Mouse (Mus musculus): ENCODE measurements around the gene Ryr2. TPM values are rescaled to one million over a fixed set of nuclear protein-coding genes. Genes with fewer than 3 reads are reported as not detected.

The Ryr2 gene
- polyA plus RNA-seq, 2 experiments, result 0.16 to 0.19 TPM

- TF ChIP-seq EP300 (IDR thresholded peaks at IDR 0.05; ENCODE audit: low read depth), result no peak
- no peak for TF ChIP-seq CTCF (IDR thresholded peaks at IDR 0.05; ENCODE audit: low read depth)
- no peak overlapping the region for H3K4me3 ChIP-seq (ENCODE audit: insufficient read depth in 1 of 2, low read depth in 2 of 2, low read length in 2 of 2)
- H3K27me3 ChIP-seq (ENCODE audit: control insufficient read depth, insufficient read depth, low read length), result no peaks in the 10 kb centered on the region
- H3K9ac ChIP-seq (replicated peaks), result no peak overlapping the region
- ATAC-seq (ENCODE audit: insufficient read depth) (no peak), DNase-seq (ENCODE audit: low read depth in 3 of 3, low spot score in 3 of 3) (no peak)
- no peak overlapping the region for H3K27ac ChIP-seq
- H3K4me2 ChIP-seq (ENCODE audit: low read depth), result no peak overlapping the region
- H3K4me1 ChIP-seq (replicated peaks; ENCODE audit: control insufficient read depth in 2 of 2, insufficient read depth in 2 of 2, low read length in 1 of 2), result no peaks in the 10 kb centered on the region
- H3K36me3 ChIP-seq (replicated peaks; ENCODE audit: control insufficient read depth, insufficient read depth, low read depth), result no peaks in the 10 kb centered on the region
- no peaks in the 10 kb centered on the region for H3K9me3 ChIP-seq (ENCODE audit: control insufficient read depth, low read length)
- 57% methylated on average over 3 of the region's 3 CpGs for WGBS (ENCODE audit: insufficient replicate concordance)
Observed at GRCm38 (mm10) chr13:11792536-11792935, 314.2 kb downstream of the Ryr2 start.

GRCm38 (mm10) chr13:11790536-11790935, 316.2 kb downstream of the Ryr2 start:
- 65% methylated on average over 5 of the region's 5 CpGs for WGBS (ENCODE audit: insufficient replicate concordance)
- no peak for DNase-seq (ENCODE audit: low read depth in 3 of 3, low spot score in 3 of 3)
- Histone ChIP-seq H3K27ac (no peak overlapping the region), H3K36me3 (replicated peaks; ENCODE audit: control insufficient read depth, insufficient read depth, low read depth) (no peaks in the 10 kb centered on the region), H3K4me2 (ENCODE audit: low read depth) (no peak overlapping the region), H3K27me3 (ENCODE audit: control insufficient read depth, insufficient read depth, low read length) (no peaks in the 10 kb centered on the region), H3K4me3 (ENCODE audit: insufficient read depth in 1 of 2, low read depth in 2 of 2, low read length in 2 of 2) (no peak overlapping the region), H3K9ac (replicated peaks) (no peak overlapping the region), H3K4me1 (replicated peaks; ENCODE audit: control insufficient read depth in 2 of 2, insufficient read depth in 2 of 2, low read length in 1 of 2) (no peaks in the 10 kb centered on the region), H3K9me3 (ENCODE audit: control insufficient read depth, low read length) (no peaks in the 10 kb centered on the region)
- no peak for TF ChIP-seq EP300 (IDR thresholded peaks at IDR 0.05; ENCODE audit: low read depth)
- TF ChIP-seq CTCF (IDR thresholded peaks at IDR 0.05; ENCODE audit: low read depth), result no peak
- no peak for ATAC-seq (ENCODE audit: insufficient read depth)

- WGBS (ENCODE audit: insufficient replicate concordance), result 54% methylated on average over 3 of the region's 3 CpGs
- no peak for DNase-seq (ENCODE audit: low read depth in 3 of 3, low spot score in 3 of 3)
- Histone ChIP-seq H3K9me3 (ENCODE audit: control insufficient read depth, low read length) (no peaks in the 10 kb centered on the region), H3K4me2 (ENCODE audit: low read depth) (no peak overlapping the region), H3K27me3 (ENCODE audit: control insufficient read depth, insufficient read depth, low read length) (no peaks in the 10 kb centered on the region), H3K27ac (no peak overlapping the region), H3K36me3 (replicated peaks; ENCODE audit: control insufficient read depth, insufficient read depth, low read depth) (no peaks in the 10 kb centered on the region), H3K4me3 (ENCODE audit: insufficient read depth in 1 of 2, low read depth in 2 of 2, low read length in 2 of 2) (no peak overlapping the region), H3K9ac (replicated peaks) (no peak overlapping the region), H3K4me1 (replicated peaks; ENCODE audit: control insufficient read depth in 2 of 2, insufficient read depth in 2 of 2, low read length in 1 of 2) (no peaks in the 10 kb centered on the region)
- no peak for ATAC-seq (ENCODE audit: insufficient read depth)
- TF ChIP-seq CTCF (IDR thresholded peaks at IDR 0.05; ENCODE audit: low read depth), result no peak
- no peak for TF ChIP-seq EP300 (IDR thresholded peaks at IDR 0.05; ENCODE audit: low read depth)
Observed at GRCm38 (mm10) chr13:11782411-11783155, 324.2 kb downstream of the Ryr2 start.

DNA sequence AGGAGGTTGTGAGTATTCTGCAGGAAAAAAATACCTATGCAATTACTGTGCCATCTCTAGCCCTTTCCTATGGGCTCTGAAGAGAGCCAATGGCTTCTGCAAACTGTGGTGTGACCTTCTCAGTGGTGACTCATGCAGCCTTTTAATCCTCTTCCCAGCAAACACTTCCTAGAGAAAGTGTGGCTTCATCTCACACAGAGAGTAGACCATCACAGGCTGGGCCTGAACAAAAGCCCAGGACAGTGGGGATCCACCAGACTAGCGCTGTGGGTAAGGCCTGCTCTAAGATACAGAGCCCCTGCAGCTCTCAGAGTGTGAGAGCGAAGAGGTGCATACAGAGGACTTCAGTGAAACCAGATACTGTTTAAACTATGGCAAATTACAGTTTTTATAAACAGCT, 325.7 kb downstream of the Ryr2 start:
- DNase-seq (ENCODE audit: low read depth in 3 of 3, low spot score in 3 of 3), result no peak
- no peaks in the 10 kb centered on the region for H3K36me3 ChIP-seq (replicated peaks; ENCODE audit: control insufficient read depth, insufficient read depth, low read depth)
- no peaks in the 10 kb centered on the region for H3K9me3 ChIP-seq (ENCODE audit: control insufficient read depth, low read length)
- no peak for TF ChIP-seq CTCF (IDR thresholded peaks at IDR 0.05; ENCODE audit: low read depth)
- no peak for TF ChIP-seq EP300 (IDR thresholded peaks at IDR 0.05; ENCODE audit: low read depth)
- 49% methylated on average over 2 of the region's 2 CpGs for WGBS (ENCODE audit: insufficient replicate concordance)
- no peak; the same call in 1 of the 2 replicates for ATAC-seq (ENCODE audit: insufficient read depth)
- H3K27me3 ChIP-seq (ENCODE audit: control insufficient read depth, insufficient read depth, low read length), result no peaks in the 10 kb centered on the region
- H3K4me2 ChIP-seq (ENCODE audit: low read depth), result no peak overlapping the region
- no peak overlapping the region for H3K27ac ChIP-seq
- no peak overlapping the region for H3K9ac ChIP-seq (replicated peaks)
- no peak overlapping the region for H3K4me3 ChIP-seq (ENCODE audit: insufficient read depth in 1 of 2, low read depth in 2 of 2, low read length in 2 of 2)
- no peaks in the 10 kb centered on the region for H3K4me1 ChIP-seq (replicated peaks; ENCODE audit: control insufficient read depth in 2 of 2, insufficient read depth in 2 of 2, low read length in 1 of 2)

DNA sequence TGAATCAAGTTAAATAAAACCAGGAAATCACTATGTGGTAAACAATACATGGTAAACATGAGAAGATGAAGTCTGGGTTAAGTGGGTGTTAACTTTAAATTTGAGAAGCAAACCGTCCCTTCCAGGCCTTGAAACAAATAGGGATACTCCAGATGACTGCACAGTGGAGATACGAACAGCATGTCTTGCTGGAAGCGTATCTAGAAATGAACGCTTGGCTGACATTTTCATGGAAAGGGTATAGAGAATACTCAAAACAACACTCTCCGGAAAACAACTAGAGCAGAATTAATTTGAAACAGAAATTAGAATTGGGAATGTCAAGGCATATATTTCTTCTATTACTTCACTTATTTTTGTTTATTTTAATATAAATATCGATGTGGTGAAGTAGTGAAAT, 329.0 kb downstream of the Ryr2 start:
- Histone ChIP-seq H3K9ac (replicated peaks) (no peak overlapping the region), H3K9me3 (ENCODE audit: control insufficient read depth, low read length) (no peaks in the 10 kb centered on the region), H3K27me3 (ENCODE audit: control insufficient read depth, insufficient read depth, low read length) (no peaks in the 10 kb centered on the region), H3K27ac (no peak overlapping the region), H3K4me2 (ENCODE audit: low read depth) (no peak overlapping the region), H3K4me1 (replicated peaks; ENCODE audit: control insufficient read depth in 2 of 2, insufficient read depth in 2 of 2, low read length in 1 of 2) (no peaks in the 10 kb centered on the region), H3K36me3 (replicated peaks; ENCODE audit: control insufficient read depth, insufficient read depth, low read depth) (no peaks in the 10 kb centered on the region), H3K4me3 (ENCODE audit: insufficient read depth in 1 of 2, low read depth in 2 of 2, low read length in 2 of 2) (no peak overlapping the region)
- TF ChIP-seq CTCF (IDR thresholded peaks at IDR 0.05; ENCODE audit: low read depth), result no peak
- no peak for TF ChIP-seq EP300 (IDR thresholded peaks at IDR 0.05; ENCODE audit: low read depth)
- DNase-seq (ENCODE audit: low read depth in 3 of 3, low spot score in 3 of 3) (no peak), ATAC-seq (ENCODE audit: insufficient read depth) (no peak)
- 64% methylated on average over 6 of the region's 6 CpGs for WGBS (ENCODE audit: insufficient replicate concordance)

Measured in liver, embryonic 14.5 days (tissue).